Mouse (Mus musculus) spleen, adult 2 months (tissue): ENCODE measurements around the gene Hebp2. TPM values are rescaled to one million over a fixed set of nuclear protein-coding genes. Genes with fewer than 3 reads are reported as not detected.

ENCODE experiments used
- DNase-seq, 2 experiments: peaks; one replicate each; pipeline versions ENCODE4 v3.0.0 to v3.0.0-alpha.2; 2012 to 2021; ENCODE audit warnings: low spot score in 2 of 2, low read depth in 1 of 2
- H3K27ac ChIP-seq: fragments of 200-500 bp; 2 replicates; pipeline ENCODE4 v1.5.1; 2012; ENCODE audit warnings: low read length, inconsistent platforms; ENCODE audit not compliant: insufficient read depth
- H3K27me3 ChIP-seq: fragments of 200-500 bp; 2 replicates; pipeline ENCODE4 v1.6.1; 2012; ENCODE audit warnings: mild to moderate bottlenecking, moderate library complexity, low read length, inconsistent platforms; ENCODE audit not compliant: control insufficient read depth, insufficient read depth
- H3K36me3 ChIP-seq: fragments of 200-500 bp; 2 replicates; pipeline ENCODE4 v1.6.1; 2012; ENCODE audit warnings: mild to moderate bottlenecking, low read length, inconsistent platforms; ENCODE audit not compliant: control insufficient read depth, insufficient read depth
- H3K4me1 ChIP-seq: fragments of 200-500 bp; 2 replicates; pipeline ENCODE4 v1.6.1; 2011; ENCODE audit warnings: inconsistent platforms; ENCODE audit not compliant: control insufficient read depth, insufficient read depth, insufficient read length
- H3K4me3 ChIP-seq: fragments of 200-500 bp; 2 replicates; pipeline ENCODE4 v1.5.1; 2011; ENCODE audit warnings: mild to moderate bottlenecking, inconsistent platforms; ENCODE audit not compliant: insufficient read depth, insufficient read length; ENCODE audit errors: extremely low read depth
- CTCF ChIP-seq: fragments of 200-500 bp; IDR thresholded peaks from 2 replicates; pipeline ENCODE4 v1.5.1; 2011; ENCODE audit warnings: mild to moderate bottlenecking, inconsistent platforms; ENCODE audit not compliant: insufficient read depth, insufficient read length, insufficient replicate concordance; ENCODE audit errors: extremely low read depth
- POLR2A ChIP-seq: fragments of 200-500 bp; IDR thresholded peaks from 2 replicates; pipeline ENCODE4 v1.6.1; 2011; ENCODE audit warnings: low read depth, low read length, inconsistent platforms
- WGBS: fragments of 180-500 bp; shearing (Covaris S2); methylation state at CpG from one replicate; pipeline ENCODE4 v1.1.7; 2018; 5-methylcytosine and 5-hydroxymethylcytosine counted together
- polyA plus RNA-seq: library from polyadenylated mRNA; depleted of rRNA; stranded (reverse); fragments of >200 nt; gene quantifications from 2 replicates; pipeline ENCODE4 v1.2.3, GENCODE M21; 2012; rRNA removed

Gene Hebp2
- polyA plus RNA-seq, 1 experiment, result 0.05 TPM

GRCm38 (mm10) chr10:18493010-18493894 is 52.6 kb downstream of the Hebp2 start:
- no peaks in the 10 kb centered on the region for H3K4me1 ChIP-seq
- H3K27me3 ChIP-seq, result no peaks in the 10 kb centered on the region
- no peak for TF ChIP-seq POLR2A
- no peak for TF ChIP-seq CTCF
- 84% methylated on average over 11 of the region's 11 CpGs for WGBS
- no peaks in the 10 kb centered on the region for H3K36me3 ChIP-seq
- no peak overlapping the region for H3K27ac ChIP-seq
- DNase-seq, result no peak
- no peak overlapping the region for H3K4me3 ChIP-seq

GRCm38 (mm10) chr10:18491952-18492351 is 53.9 kb downstream of the Hebp2 start:
- no peak for DNase-seq
- H3K4me1 ChIP-seq, result no peaks in the 10 kb centered on the region
- no peaks in the 10 kb centered on the region for H3K36me3 ChIP-seq
- TF ChIP-seq POLR2A (no peak), CTCF (no peak)
- no peak overlapping the region for H3K27ac ChIP-seq
- WGBS, result 27% methylated on average over 4 of the region's 4 CpGs
- no peaks in the 10 kb centered on the region for H3K27me3 ChIP-seq
- H3K4me3 ChIP-seq, result no peak overlapping the region

- DNase-seq, result no peak
- H3K4me3 ChIP-seq, result no peak overlapping the region
- no peaks in the 10 kb centered on the region for H3K27me3 ChIP-seq
- WGBS, result 40% methylated on average over 10 of the region's 10 CpGs
- TF ChIP-seq POLR2A (no peak), CTCF (no peak)
- no peaks in the 10 kb centered on the region for H3K36me3 ChIP-seq
- H3K4me1 ChIP-seq, result no peaks in the 10 kb centered on the region
- H3K27ac ChIP-seq, result no peak overlapping the region
Observed at GRCm38 (mm10) chr10:18489936-18490335, 55.9 kb downstream of the Hebp2 start.

Other genes starting within 250 kb of the Hebp2 start
- 0.74 and 0.99 TPM in 2 replicates for gene Nhsl1, start 227.1 kb downstream of the Hebp2 start, polyA plus RNA-seq
- gene Arfgef3, start 197.9 kb upstream of the Hebp2 start, polyA plus RNA-seq, result 0.19 and 0.31 TPM in 2 replicates
- not detected in 2 replicates for gene Gm4922, start 240.7 kb upstream of the Hebp2 start, polyA plus RNA-seq